Mouse (Mus musculus): ENCODE data around the gene Polg2.
"Not testable (repeated sequence)": the region's sequence is repeated elsewhere in the genome, so short reads cannot be mapped to it uniquely, and the experiment has no call there.

Gene Polg2

GRCm38 (mm10) chr11:106789649-106790048 lies 10.3 kb upstream of the Polg2 start:
- peak; percentile 29 for DNase-seq (ENCODE audit: low read depth, low spot score)

GRCm38 (mm10) chr11:106788775-106789459 lies 9.6 kb upstream of the Polg2 start, which contains the start of the genes Ddx5 and Cep95:
Gene Ddx5 (minus strand): TSS chr11:106789185.
Gene Cep95 (plus strand): TSS chr11:106789252.
- peak; percentile 98 for DNase-seq (ENCODE audit: low read depth, low spot score)

GRCm38 (mm10) chr11:106788026-106788774 lies 8.9 kb upstream of the Polg2 start:
- DNase-seq (ENCODE audit: low read depth, low spot score), result peak; percentile 97

GRCm38 (mm10) chr11:106787131-106788025 lies 8.0 kb upstream of the Polg2 start:
- DNase-seq (ENCODE audit: low read depth, low spot score), result peak; percentile 84

GRCm38 (mm10) chr11:106785043-106785442 lies 5.7 kb upstream of the Polg2 start:
- DNase-seq (ENCODE audit: low read depth, low spot score), result no peak

GRCm38 (mm10) chr11:106784476-106784875 lies 5.1 kb upstream of the Polg2 start:
- no peak for DNase-seq (ENCODE audit: low read depth, low spot score)

GRCm38 (mm10) chr11:106782841-106783764 lies 3.8 kb upstream of the Polg2 start:
- DNase-seq (ENCODE audit: low read depth, low spot score), result no peak

GRCm38 (mm10) chr11:106782271-106782670 lies 2.9 kb upstream of the Polg2 start:
- DNase-seq (ENCODE audit: low read depth, low spot score), result not testable (repeated sequence)

GRCm38 (mm10) chr11:106780590-106781220 lies 1.4 kb upstream of the Polg2 start:
- no peak for DNase-seq (ENCODE audit: low read depth, low spot score)

GRCm38 (mm10) chr11:106780089-106780425 lies 720 bp upstream of the Polg2 start:
- no peak for DNase-seq (ENCODE audit: low read depth, low spot score)

- no peak for DNase-seq (ENCODE audit: low read depth, low spot score)
These were observed 549 bp downstream of the Polg2 start for GRCm38 (mm10) chr11:106778589-106779387.

- no peak for DNase-seq (ENCODE audit: low read depth, low spot score)
These were observed 1.2 kb downstream of the Polg2 start for GRCm38 (mm10) chr11:106778132-106778531.

GRCm38 (mm10) chr11:106777395-106777794 lies 1.9 kb downstream of the Polg2 start:
- DNase-seq (ENCODE audit: low read depth, low spot score), result no peak

GRCm38 (mm10) chr11:106776960-106777359 lies 2.4 kb downstream of the Polg2 start:
- DNase-seq (ENCODE audit: low read depth, low spot score), result no peak

- DNase-seq (ENCODE audit: low read depth, low spot score), result no peak
These were observed 6.3 kb downstream of the Polg2 start for GRCm38 (mm10) chr11:106773061-106773460.

- no peak for DNase-seq (ENCODE audit: low read depth, low spot score)
These were observed 9.0 kb downstream of the Polg2 start for GRCm38 (mm10) chr11:106770195-106770974.

- no peak for DNase-seq (ENCODE audit: low read depth, low spot score)
These were observed 11.8 kb downstream of the Polg2 start for GRCm38 (mm10) chr11:106767516-106767915.

- DNase-seq (ENCODE audit: low read depth, low spot score), result no peak
These were observed 12.7 kb downstream of the Polg2 start for GRCm38 (mm10) chr11:106766611-106767162.

- no peak for DNase-seq (ENCODE audit: low read depth, low spot score)
These were observed 16.5 kb downstream of the Polg2 start for GRCm38 (mm10) chr11:106762800-106763185.

Measured in c-Kit-negative CD71-positive TER-119-positive erythroid progenitor cells, embryonic 14.5 days (primary cell).